Mouse (Mus musculus) kidney, adult 2 months (tissue): Measurements from ENCODE around the gene Fzd5. TPM values are rescaled to one million over a fixed set of nuclear protein-coding genes. Genes with fewer than 3 reads are reported as not detected.

Experiments used
- DNase-seq: peaks from one replicate; pipeline ENCODE4 v3.0.0; 2021
- H3K27ac ChIP-seq: fragments of 200-500 bp; 2 replicates; pipeline ENCODE4 v1.5.1; 2012; ENCODE audit warnings: low read depth, low read length, control low read depth, inconsistent platforms; ENCODE audit not compliant: insufficient read depth
- H3K27me3 ChIP-seq: fragments of 200-500 bp; replicated peaks from 2 replicates; pipeline ENCODE4 v1.6.1; 2012; ENCODE audit warnings: mild to moderate bottlenecking, moderate library complexity, low read length, inconsistent platforms; ENCODE audit not compliant: control insufficient read depth, insufficient read depth
- H3K36me3 ChIP-seq: fragments of 200-500 bp; 2 replicates; pipeline ENCODE4 v1.6.1; 2012; ENCODE audit warnings: mild to moderate bottlenecking, moderate library complexity, low read length, inconsistent platforms; ENCODE audit not compliant: control insufficient read depth, insufficient read depth
- H3K4me1 ChIP-seq: fragments of 200-500 bp; 2 replicates; pipeline ENCODE4 v1.6.1; 2011; ENCODE audit warnings: low read length; ENCODE audit not compliant: control insufficient read depth, insufficient read depth
- H3K4me3 ChIP-seq: fragments of 200-500 bp; 2 replicates; pipeline ENCODE4 v1.5.1; 2011; ENCODE audit warnings: mild to moderate bottlenecking, low read depth, low read length, control low read depth; ENCODE audit not compliant: insufficient read depth
- CTCF ChIP-seq: fragments of 200-500 bp; conservative IDR thresholded peaks from 2 replicates; pipeline ENCODE4 v1.5.1; 2011; ENCODE audit warnings: low read depth, mild to moderate bottlenecking, control low read depth, low read length, moderate library complexity, mixed read lengths; ENCODE audit not compliant: insufficient read depth, insufficient read length
- POLR2A ChIP-seq: fragments of 200-500 bp; IDR thresholded peaks from one replicate; pipeline ENCODE4 v1.6.1; 2011; ENCODE audit warnings: low read depth, low read length, control low read depth
- WGBS: fragments of 180-500 bp; shearing (Covaris S2); methylation state at CpG from one replicate; pipeline ENCODE4 v1.1.7; 2018; 5-methylcytosine and 5-hydroxymethylcytosine counted together
- polyA plus RNA-seq: library from polyadenylated mRNA; depleted of rRNA; stranded (reverse); fragments of >200 nt; gene quantifications from 2 replicates; pipeline ENCODE4 v1.2.3, GENCODE M21; 2012; rRNA removed

Fzd5 gene
- polyA plus RNA-seq, 1 experiment: 9.7 TPM

DNA sequence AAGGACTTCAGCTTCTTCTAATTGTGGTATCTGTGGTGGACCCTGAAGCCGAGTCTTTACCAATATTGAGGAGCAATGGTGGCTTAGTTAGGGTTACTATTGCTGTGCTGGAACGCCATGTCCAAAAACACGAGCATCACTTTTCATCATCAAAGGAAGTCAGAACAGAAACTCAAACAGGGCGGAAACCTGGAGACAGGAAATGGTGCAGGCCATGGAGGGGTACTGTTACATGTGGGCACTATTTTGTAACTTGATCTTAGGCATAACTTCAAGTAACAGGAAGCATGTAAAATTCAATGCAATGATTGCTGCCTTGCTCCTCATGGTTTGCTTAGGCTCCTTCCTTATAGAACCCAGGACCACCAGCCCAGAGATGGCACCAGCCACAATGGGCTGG, 49.5 kb downstream of the Fzd5 start:
- no peaks in the 10 kb centered on the region for H3K27me3 ChIP-seq
- no peak overlapping the region for H3K27ac ChIP-seq
- H3K36me3 ChIP-seq: no peaks in the 10 kb centered on the region
- TF ChIP-seq CTCF (no peak), POLR2A (no peak)
- H3K4me3 ChIP-seq: no peak overlapping the region
- DNase-seq: no peak
- WGBS: 68% methylated on average over 4 of the region's 4 CpGs
- H3K4me1 ChIP-seq: peaks cover 6% of the 10 kb centered on the region; the same call in 1 of the 2 replicates

DNA sequence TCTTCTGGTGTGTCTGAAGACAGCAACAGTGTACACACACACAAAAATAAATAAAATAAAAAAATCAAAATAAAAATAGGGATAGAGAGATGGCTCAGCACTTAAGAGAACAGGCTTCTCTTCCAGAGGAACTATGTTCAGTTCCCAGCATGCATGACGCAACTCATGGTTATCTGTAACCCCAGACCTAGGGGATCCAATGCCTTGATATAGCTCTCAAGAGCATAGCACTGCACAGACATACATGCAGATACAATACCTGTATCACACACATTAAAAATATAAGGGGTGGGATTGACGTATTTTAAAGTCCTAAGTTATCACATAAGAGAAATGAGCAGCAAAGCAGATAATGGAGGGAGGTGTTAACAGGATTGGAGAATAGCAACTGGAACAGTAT, 53.1 kb downstream of the Fzd5 start:
- no peaks in the 10 kb centered on the region for H3K27me3 ChIP-seq
- no peak overlapping the region for H3K27ac ChIP-seq
- no peaks in the 10 kb centered on the region for H3K4me1 ChIP-seq
- WGBS: 100% methylated on average over 2 of the region's 2 CpGs
- H3K36me3 ChIP-seq: no peaks in the 10 kb centered on the region
- no peak for DNase-seq
- TF ChIP-seq CTCF (no peak), POLR2A (no peak)
- H3K4me3 ChIP-seq: no peak overlapping the region

DNA sequence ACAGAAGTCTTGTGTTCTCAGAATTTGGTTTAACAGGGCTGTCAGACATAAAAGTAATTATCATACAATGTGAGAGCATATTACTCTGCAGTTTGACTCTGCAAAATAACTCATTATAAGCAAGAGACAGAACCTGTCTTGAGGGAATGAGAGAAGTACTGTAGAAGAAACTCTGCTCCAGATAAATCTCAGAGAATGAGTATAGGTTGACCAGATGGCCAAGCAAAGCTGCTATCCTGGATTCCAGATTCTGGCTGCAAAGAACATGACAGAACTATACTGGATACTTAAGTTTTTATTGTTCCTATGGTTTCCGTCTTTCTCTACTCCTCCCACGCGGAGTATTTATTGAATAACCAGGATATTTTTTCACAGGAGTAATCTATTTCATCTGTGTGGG, 54.5 kb downstream of the Fzd5 start:
- Histone ChIP-seq H3K4me3 (no peak overlapping the region), H3K36me3 (no peaks in the 10 kb centered on the region), H3K27ac (no peak overlapping the region), H3K27me3 (no peaks in the 10 kb centered on the region), H3K4me1 (no peaks in the 10 kb centered on the region)
- no peak for DNase-seq
- 93% methylated on average over 3 of the region's 3 CpGs for WGBS
- TF ChIP-seq POLR2A (no peak), CTCF (no peak)

DNA sequence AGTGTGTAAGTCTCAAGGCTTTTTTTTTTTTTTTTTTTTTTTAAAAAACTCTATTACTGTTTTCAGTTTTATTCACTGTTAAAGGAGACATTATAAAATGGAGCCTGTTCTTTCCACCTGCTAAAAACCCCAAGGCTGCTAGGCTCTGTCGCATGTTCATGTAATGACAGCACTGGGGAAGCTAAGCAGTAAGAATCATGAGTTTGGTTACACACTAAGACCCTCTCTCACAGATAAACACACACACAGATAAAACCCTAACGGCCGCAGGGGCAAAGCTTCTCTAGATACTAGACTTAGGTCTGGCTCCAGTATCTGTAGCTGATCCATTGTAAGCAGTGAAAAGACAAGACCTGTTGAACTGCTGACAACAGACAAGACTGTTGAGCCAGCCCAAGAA, 56.1 kb downstream of the Fzd5 start:
- TF ChIP-seq POLR2A (no peak), CTCF (no peak)
- Histone ChIP-seq H3K27ac (no peak overlapping the region), H3K27me3 (no peaks in the 10 kb centered on the region), H3K4me3 (no peak overlapping the region), H3K4me1 (no peaks in the 10 kb centered on the region), H3K36me3 (no peaks in the 10 kb centered on the region)
- DNase-seq: no peak
- 97% methylated on average over 3 of the region's 3 CpGs for WGBS

Other genes with a start within 250 kb of the Fzd5 start
- 12.5 and 13.3 TPM in 2 replicates for gene Creb1, start 205.1 kb downstream of the Fzd5 start, polyA plus RNA-seq
- 7.7 and 9.6 TPM in 2 replicates for gene Mettl21a, start 120.5 kb downstream of the Fzd5 start, polyA plus RNA-seq
- 17.0 and 18.7 TPM in 2 replicates for gene Ccnyl1, start 47.3 kb downstream of the Fzd5 start, polyA plus RNA-seq
- 3.3 and 3.7 TPM in 2 replicates for gene Plekhm3, start 219.1 kb upstream of the Fzd5 start, polyA plus RNA-seq